Mouse (Mus musculus) left cerebral cortex, postnatal 36 days (tissue): ENCODE results near the gene Iqgap1. TPM values are rescaled to one million over a fixed set of nuclear protein-coding genes. Genes with fewer than 3 reads are reported as not detected.

Experiments used
- DNase-seq, 2 experiments: peaks; one replicate each; pipeline ENCODE4 v3.0.0; 2021 to 2022; ENCODE audit warnings: low spot score in 2 of 2, mixed read lengths in 1 of 2
- intact Hi-C: fragments of 180-260 bp; cut with DNase I; formaldehyde crosslinking; loops from one replicate; pipeline ENCODE4 v1.15.1; 2025
- total RNA-seq, 2 experiments: library from RNA; stranded (reverse); gene quantifications; 2 replicates each; pipeline ENCODE4 v1.2.3; 2021

Iqgap1 gene
- 10 to 100 TPM; 18.5 to 26.9 TPM for total RNA-seq

- intact Hi-C loops = no loop called here
- no peak for DNase-seq
These were observed at the start of gene Iqgap1 for GRCm38 (mm10) chr7:80825843-80826403. Gene Iqgap1, minus strand, starts transcription at chr7:80825974.

- intact Hi-C loops = no loop called here
- DNase-seq = no peak
These were observed 47.9 kb upstream of the Iqgap1 start for GRCm38 (mm10) chr7:80873631-80874030.

GRCm38 (mm10) chr7:80873038-80873437, 47.3 kb upstream of the Iqgap1 start:
- no peak for DNase-seq
- intact Hi-C loops = no loop called here

- intact Hi-C loops = no loop called here
- no peak for DNase-seq
These were observed 42.9 kb upstream of the Iqgap1 start for GRCm38 (mm10) chr7:80868686-80869085.

GRCm38 (mm10) chr7:80866514-80867147, 40.9 kb upstream of the Iqgap1 start:
- intact Hi-C loops = no loop called here
- DNase-seq = no peak

- DNase-seq = no peak
- intact Hi-C loops = no loop called here
These were observed 39.7 kb upstream of the Iqgap1 start for GRCm38 (mm10) chr7:80865521-80865920.

GRCm38 (mm10) chr7:80864831-80865230, 39.1 kb upstream of the Iqgap1 start:
- DNase-seq = no peak

GRCm38 (mm10) chr7:80864151-80864550, 38.4 kb upstream of the Iqgap1 start:
- intact Hi-C loops = no loop called here
- no peak for DNase-seq

More at GRCm38 (mm10) chr7:80864831-80865230, 39.1 kb upstream of the Iqgap1 start:
- intact Hi-C loops = no loop called here

GRCm38 (mm10) chr7:80863520-80863919, 37.7 kb upstream of the Iqgap1 start:
- intact Hi-C loops = no loop called here
- DNase-seq = no peak

- no peak for DNase-seq
- intact Hi-C loops = no loop called here
These were observed 36.7 kb upstream of the Iqgap1 start for GRCm38 (mm10) chr7:80862475-80862874.

GRCm38 (mm10) chr7:80860729-80861274, 35.0 kb upstream of the Iqgap1 start, which contains the start of gene Zscan2:
Gene Zscan2, plus strand, starts transcription at chr7:80860920.
- peak; percentile 89 to 90 for DNase-seq
- intact Hi-C loops = no loop called here

- intact Hi-C loops = no loop called here
- DNase-seq = no peak
These were observed 34.5 kb upstream of the Iqgap1 start for GRCm38 (mm10) chr7:80860227-80860626.

- peak; percentile 67 to 72 for DNase-seq
- intact Hi-C loops = loop anchor here (1.0 kb wide), 1 partner anchor 298 kb away; no protein-coding TSS in a partner anchor
These were observed 31.4 kb upstream of the Iqgap1 start for GRCm38 (mm10) chr7:80857181-80857580.

GRCm38 (mm10) chr7:80855316-80855715, 29.5 kb upstream of the Iqgap1 start:
- DNase-seq = no peak

GRCm38 (mm10) chr7:80853218-80853617, 27.4 kb upstream of the Iqgap1 start:
- DNase-seq = no peak
- intact Hi-C loops = no loop called here

More at GRCm38 (mm10) chr7:80855316-80855715, 29.5 kb upstream of the Iqgap1 start:
- intact Hi-C loops = no loop called here

GRCm38 (mm10) chr7:80850520-80850919, 24.7 kb upstream of the Iqgap1 start:
- intact Hi-C loops = no loop called here

GRCm38 (mm10) chr7:80849710-80850109, 23.9 kb upstream of the Iqgap1 start:
- intact Hi-C loops = loop anchor here (1.0 to 5.0 kb wide), 3 partner anchors 37 to 120 kb away; no protein-coding TSS in a partner anchor
- DNase-seq = peak in 1 of 2 experiments; percentile 29

More at GRCm38 (mm10) chr7:80850520-80850919, 24.7 kb upstream of the Iqgap1 start:
- no peak for DNase-seq

GRCm38 (mm10) chr7:80849267-80849666, 23.5 kb upstream of the Iqgap1 start:
- intact Hi-C loops = loop anchor here (1.0 to 5.0 kb wide), 3 partner anchors 37 to 120 kb away; no protein-coding TSS in a partner anchor
- no peak for DNase-seq

- intact Hi-C loops = loop anchor here (5.0 kb wide), 1 partner anchor 34 kb away; no protein-coding TSS in a partner anchor
These were observed 20.9 kb upstream of the Iqgap1 start for GRCm38 (mm10) chr7:80846709-80847108.

GRCm38 (mm10) chr7:80846280-80846678, 20.5 kb upstream of the Iqgap1 start:
- intact Hi-C loops = loop anchor here (5.0 kb wide), 1 partner anchor 34 kb away; no protein-coding TSS in a partner anchor
- no peak for DNase-seq

More at GRCm38 (mm10) chr7:80846709-80847108, 20.9 kb upstream of the Iqgap1 start:
- DNase-seq = no peak
